Mouse (Mus musculus) lung, postnatal 0 days (tissue): ENCODE measurements around the gene Tdrd12.

Experiments used
- CTCF ChIP-seq: IDR thresholded peaks from 2 replicates; pipeline ENCODE4 v1.5.1; 2016; ENCODE audit warnings: antibody characterized with exemption, mild to moderate bottlenecking
- EP300 ChIP-seq: IDR thresholded peaks from 2 replicates; pipeline ENCODE4 v1.6.1; 2016; ENCODE audit warnings: antibody characterized with exemption, mild to moderate bottlenecking, control low read depth

DNA sequence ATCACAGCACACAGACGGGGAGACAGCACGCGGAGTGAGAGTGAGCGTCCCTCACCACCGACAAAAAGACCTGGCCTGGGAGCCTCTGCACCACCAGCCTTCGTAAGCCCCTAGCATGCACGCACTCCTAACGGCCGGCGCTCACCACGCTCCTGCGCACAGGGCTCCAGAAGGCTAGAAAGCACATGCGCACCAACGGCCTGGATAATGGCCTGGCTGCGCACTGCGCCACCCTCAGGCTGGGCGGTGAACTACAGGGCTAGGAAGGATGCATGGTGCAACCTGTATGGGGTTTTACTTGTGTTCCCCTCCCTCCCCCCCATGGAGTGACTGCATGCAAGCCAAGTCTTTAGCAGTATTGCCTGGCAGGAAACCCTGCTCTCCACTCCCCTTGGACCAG, at the start of gene Tdrd12:
- TF ChIP-seq CTCF: peak; percentile 17; the same call in 1 of the 2 replicates
- TF ChIP-seq EP300: no peak
